Mouse (Mus musculus) MEL (cell line): ENCODE data around the gene Tdpoz4. TPM values are rescaled to one million over a fixed set of nuclear protein-coding genes. Genes with fewer than 3 reads are reported as not detected.
"Not testable (repeated sequence)": the region's sequence is repeated elsewhere in the genome, so short reads cannot be mapped to it uniquely, and the experiment has no call there.

ENCODE experiments used
- DNase-seq: peaks from one replicate; pipeline ENCODE4 v3.0.0; 2011; ENCODE audit warnings: low read depth, low spot score
- H3K27ac ChIP-seq: 2 replicates; pipeline ENCODE4 v1.5.1; 2012; ENCODE audit warnings: low read depth, mild to moderate bottlenecking, control low read depth, low read length, moderate library complexity; ENCODE audit not compliant: control insufficient read depth
- H3K27me3 ChIP-seq, 2 experiments: fragments of 150-350 bp in 1 of 2; sonication (generic) in 1 of 2; 2 replicates each; pipeline ENCODE4 v1.6.1; 2012; ENCODE audit warnings: low read length in 2 of 2, mild to moderate bottlenecking in 2 of 2, improper control_type of control experiment in 1 of 2, moderate library complexity in 1 of 2; ENCODE audit not compliant: insufficient read depth in 2 of 2, control insufficient read depth in 1 of 2
- H3K36me3 ChIP-seq, 2 experiments: 2 replicates each; pipeline ENCODE4 v1.6.1; 2012 to 2014; ENCODE audit warnings: low read length in 2 of 2, improper control_type of control experiment in 1 of 2, inconsistent platforms in 1 of 2, mild to moderate bottlenecking in 1 of 2; ENCODE audit not compliant: insufficient read depth in 2 of 2, control insufficient read depth in 1 of 2
- H3K4me1 ChIP-seq, 2 experiments: fragments of 150-350 bp in 1 of 2; sonication (generic) in 1 of 2; 2 replicates each; pipeline ENCODE4 v1.6.1; 2012; ENCODE audit warnings: low read length in 2 of 2, improper control_type of control experiment in 1 of 2, mild to moderate bottlenecking in 1 of 2; ENCODE audit not compliant: insufficient read depth in 2 of 2, control insufficient read depth in 1 of 2
- H3K4me3 ChIP-seq, 2 experiments: fragments of 150-350 bp in 1 of 2; sonication (generic) in 1 of 2; 2 replicates each; pipeline ENCODE4 v1.5.1; 2012; ENCODE audit warnings: low read depth in 2 of 2, low read length in 2 of 2, mild to moderate bottlenecking in 2 of 2, moderate library complexity in 2 of 2, control low read depth in 1 of 2, improper control_type of control experiment in 1 of 2; ENCODE audit not compliant: control insufficient read depth in 1 of 2, insufficient read depth in 1 of 2
- H3K79me2 ChIP-seq: 2 replicates; pipeline ENCODE4 v1.6.1; 2012; ENCODE audit warnings: mild to moderate bottlenecking, low read length, moderate library complexity; ENCODE audit not compliant: control insufficient read depth, poor library complexity, insufficient read depth
- H3K9ac ChIP-seq: 2 replicates; pipeline ENCODE4 v1.6.1; 2012; ENCODE audit warnings: low read depth, mild to moderate bottlenecking, control low read depth, low read length, moderate library complexity; ENCODE audit not compliant: control insufficient read depth, poor library complexity, severe bottlenecking
- H3K9me3 ChIP-seq: fragments of 150-350 bp; sonication (generic); replicated peaks from 2 replicates; pipeline ENCODE4 v1.6.1; 2012; ENCODE audit warnings: mild to moderate bottlenecking, low read length, improper control_type of control experiment, moderate library complexity; ENCODE audit not compliant: insufficient read depth
- CTCF ChIP-seq, 3 experiments: IDR thresholded peaks in 2 of 3; conservative IDR thresholded peaks in 1 of 3; 2 replicates each; pipeline ENCODE4 v1.5.1; 2011 to 2012; ENCODE audit warnings: low read length in 3 of 3, low read depth in 2 of 3, mild to moderate bottlenecking in 2 of 3, improper control_type of control experiment in 1 of 3, inconsistent platforms in 1 of 3, mixed read lengths in 1 of 3, moderate library complexity in 1 of 3; ENCODE audit not compliant: control insufficient read depth in 1 of 3, insufficient read depth in 1 of 3, poor library complexity in 1 of 3, severe bottlenecking in 1 of 3
- RAD21 ChIP-seq: IDR thresholded peaks from 2 replicates; pipeline ENCODE4 v1.6.1; 2011; ENCODE audit warnings: mild to moderate bottlenecking, low read depth, low read length, improper control_type of control experiment
- polyA plus RNA-seq, 2 experiments: library from polyadenylated mRNA; stranded (reverse) in 1 of 2; unstranded in 1 of 2; fragments of >175 nt in 1 of 2; fragments of >200 nt in 1 of 2; gene quantifications; 2 replicates each; pipeline versions ENCODE4 v1.2.1 to v1.2.4; 2012; ENCODE audit warnings: low replicate concordance in 2 of 2, low read depth in 1 of 2; ENCODE audit not compliant: insufficient read length in 2 of 2, insufficient read depth in 1 of 2, missing spikeins in 1 of 2
- total RNA-seq: library from RNA; depleted of rRNA; stranded (reverse); fragments of 300-350 nt; gene quantifications from 2 replicates; pipeline ENCODE4 v1.2.3, GENCODE M21; 2012; rRNA removed

The Tdpoz4 gene
- not detected in 2 replicates for total RNA-seq
- not detected for polyA plus RNA-seq

DNA sequence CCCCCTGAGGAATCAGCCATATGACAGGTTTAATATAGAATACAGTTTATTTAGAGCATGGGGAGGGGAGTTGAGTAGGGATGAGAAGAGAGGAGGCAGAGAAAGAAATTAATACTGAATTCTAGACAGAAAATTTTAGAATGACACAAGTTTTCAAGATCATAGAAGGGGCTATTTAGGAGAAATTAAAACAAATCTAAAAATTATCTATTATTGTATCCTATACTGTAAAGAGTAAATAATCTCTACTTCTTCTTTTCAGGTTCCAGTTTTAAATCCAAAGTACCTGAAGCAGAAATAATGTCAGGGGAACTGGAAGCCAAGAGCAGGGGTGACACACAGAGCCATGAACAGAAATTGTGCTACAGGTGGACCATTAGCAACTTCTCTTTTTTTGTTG lies at the start of gene Tdpoz4:
TSS of gene Tdpoz4 (plus strand) at position 301 of the 400 bp plus-strand sequence.
- not testable (repeated sequence) for DNase-seq, H3K4me1 ChIP-seq, H3K9ac ChIP-seq, H3K36me3 ChIP-seq, H3K9me3 ChIP-seq, H3K27me3 ChIP-seq, H3K79me2 ChIP-seq, H3K27ac ChIP-seq, H3K4me3 ChIP-seq

DNA sequence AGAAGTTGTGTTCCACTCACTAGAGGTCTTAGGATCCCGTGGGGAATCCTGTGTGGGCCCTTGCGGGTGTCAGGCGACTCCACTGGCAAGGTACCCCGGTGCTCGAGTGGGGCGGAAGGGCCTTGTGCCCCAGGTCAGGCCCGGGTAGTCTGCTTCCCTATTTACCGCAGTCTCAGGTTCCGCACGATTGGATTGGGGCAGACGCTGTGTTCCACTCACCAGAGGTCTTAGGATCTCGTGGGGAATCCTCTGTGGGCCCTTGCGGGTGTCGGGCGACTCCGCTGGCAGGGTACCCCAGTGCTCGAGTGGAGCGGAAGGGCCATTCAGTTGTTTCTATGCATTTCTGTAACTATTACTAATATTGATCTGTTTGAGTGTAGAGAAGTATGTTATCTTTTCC lies 42.2 kb upstream of the Tdpoz4 start:
- not testable (repeated sequence) for H3K27me3 ChIP-seq, H3K36me3 ChIP-seq, H3K27ac ChIP-seq, H3K79me2 ChIP-seq, H3K9me3 ChIP-seq, H3K4me1 ChIP-seq, H3K4me3 ChIP-seq, H3K9ac ChIP-seq
- peak; percentile 0 for DNase-seq

DNA sequence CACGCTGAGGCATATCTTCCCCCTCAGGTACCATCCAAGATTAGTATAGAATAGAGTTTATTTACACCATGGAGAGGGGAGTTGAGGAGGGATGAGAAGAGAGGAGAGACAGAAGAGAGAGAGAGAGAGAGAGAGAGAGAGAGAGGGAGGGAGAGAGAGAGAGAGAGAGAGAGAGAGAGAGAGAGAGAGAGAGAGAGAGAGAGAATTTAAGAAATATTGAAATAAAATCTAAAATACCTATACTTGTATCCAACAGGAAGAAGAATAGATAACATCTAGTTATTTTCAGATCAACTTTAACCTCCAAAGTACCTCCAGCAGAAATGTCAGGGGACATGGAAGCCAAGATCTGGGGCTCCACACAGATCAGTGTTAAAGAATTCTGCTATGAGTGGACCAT lies 23.5 kb upstream of the Tdpoz4 start, which contains the start of gene Gm5773:
TSS of gene Gm5773 (plus strand) at position 301 of the 400 bp plus-strand sequence.
- not testable (repeated sequence) for H3K9me3 ChIP-seq, DNase-seq, H3K79me2 ChIP-seq, H3K27me3 ChIP-seq, H3K4me1 ChIP-seq, H3K9ac ChIP-seq, H3K4me3 ChIP-seq, H3K36me3 ChIP-seq, H3K27ac ChIP-seq

DNA sequence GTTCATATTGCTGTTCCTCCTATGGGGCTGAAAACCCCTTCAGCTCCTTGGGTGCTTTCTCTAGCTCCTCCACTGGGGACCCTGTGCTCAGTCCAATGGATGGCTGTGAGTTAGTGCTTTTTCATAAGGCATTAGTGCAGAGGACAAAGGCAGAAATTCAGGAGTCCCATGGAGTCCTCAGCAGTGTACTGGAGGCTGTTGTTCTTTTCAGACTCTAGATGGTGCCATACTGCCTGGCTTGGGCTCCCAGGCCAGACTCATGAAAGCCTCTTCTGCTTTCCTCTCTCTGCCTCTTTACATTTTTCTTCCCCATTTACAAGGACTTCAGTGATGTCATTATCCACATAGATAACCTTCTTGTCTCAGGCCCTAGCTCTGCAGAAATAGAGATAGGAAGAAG lies 17.1 kb downstream of the Tdpoz4 start:
- DNase-seq, H3K27ac ChIP-seq, H3K9ac ChIP-seq, H3K4me1 ChIP-seq, H3K36me3 ChIP-seq, H3K9me3 ChIP-seq, H3K27me3 ChIP-seq, H3K4me3 ChIP-seq, H3K79me2 ChIP-seq: not testable (repeated sequence)
- 0 out of 6 replicates have a peak, but pooled peaks of 1 of the 3 experiments have one; percentile 17 for TF ChIP-seq CTCF (IDR thresholded peaks at IDR 0.05 in 2 of 3, conservative IDR thresholded peaks at IDR 0.05 in 1 of 3; ENCODE audit: control insufficient read depth in 1 of 3, insufficient read depth in 1 of 3, low read depth in 2 of 3, low read length in 3 of 3, poor library complexity in 1 of 3, severe bottlenecking in 1 of 3)
- TF ChIP-seq RAD21, result peak; percentile 10

DNA sequence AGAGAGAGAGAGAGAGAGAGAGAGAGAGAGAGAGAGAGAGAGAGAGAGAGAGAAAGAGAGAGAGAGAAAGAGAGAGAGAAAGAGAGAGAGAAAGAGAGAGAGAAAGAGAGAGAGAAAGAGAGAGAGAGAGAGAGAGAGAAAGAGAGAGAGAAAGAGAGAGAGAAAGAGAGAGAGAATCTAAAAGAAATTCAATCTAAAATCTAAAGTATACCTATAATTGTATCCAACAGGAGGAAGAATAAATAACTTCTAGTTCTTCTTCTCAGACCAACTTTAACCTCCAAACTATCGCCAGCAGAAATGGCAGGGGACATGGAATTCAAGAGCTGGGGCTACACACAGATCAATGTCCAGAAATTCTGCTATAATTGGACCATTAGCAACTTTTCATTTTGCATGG lies 29.5 kb downstream of the Tdpoz4 start, which contains the start of gene Tdpoz3:
TSS of gene Tdpoz3 (plus strand) at position 301 of the 400 bp plus-strand sequence.
- not testable (repeated sequence) for H3K27ac ChIP-seq, DNase-seq, H3K27me3 ChIP-seq, H3K36me3 ChIP-seq, H3K4me3 ChIP-seq, H3K79me2 ChIP-seq, H3K9me3 ChIP-seq, H3K4me1 ChIP-seq, H3K9ac ChIP-seq

Other genes with a start within 250 kb of the Tdpoz4 start
- gene S100a10, start 241.3 kb upstream of the Tdpoz4 start, total RNA-seq, result 81.1 and 108 TPM in 2 replicates
- gene S100a10, start 241.3 kb upstream of the Tdpoz4 start, polyA plus RNA-seq, result 10 to 100 TPM in 1 of 2 experiments, not detected in 1; 92.5 TPM
- gene Tdpoz2, start 143.7 kb upstream of the Tdpoz4 start, total RNA-seq, result not detected in 2 replicates
- not detected for gene Tdpoz2, start 143.7 kb upstream of the Tdpoz4 start, polyA plus RNA-seq
- not detected in 2 replicates for gene Tdpoz1, start 120.1 kb upstream of the Tdpoz4 start, total RNA-seq
- not detected for gene Tdpoz1, start 120.1 kb upstream of the Tdpoz4 start, polyA plus RNA-seq
- 0.26 TPM in 1 of 2 replicates, not detected in the other for gene Gm37596, start 103.3 kb upstream of the Tdpoz4 start, total RNA-seq
- under 1 TPM in 1 of 2 experiments, not detected in 1; 0.10 TPM for gene Gm37596, start 103.3 kb upstream of the Tdpoz4 start, polyA plus RNA-seq
- gene Gm5773, start 23.4 kb upstream of the Tdpoz4 start, total RNA-seq, result not detected in 2 replicates
- not detected for gene Gm5773, start 23.4 kb upstream of the Tdpoz4 start, polyA plus RNA-seq
- not detected in 2 replicates for gene Tdpoz3, start 29.6 kb downstream of the Tdpoz4 start, total RNA-seq
- gene Tdpoz3, start 29.6 kb downstream of the Tdpoz4 start, polyA plus RNA-seq, result not detected
- not detected in 2 replicates for gene Gm9117, start 147.1 kb downstream of the Tdpoz4 start, total RNA-seq
- gene Gm9117, start 147.1 kb downstream of the Tdpoz4 start, polyA plus RNA-seq, result not detected
- not detected in 2 replicates for gene Tdpoz5, start 164.9 kb downstream of the Tdpoz4 start, total RNA-seq
- gene Tdpoz5, start 164.9 kb downstream of the Tdpoz4 start, polyA plus RNA-seq, result not detected